Comparison of ENCODE assay signal across 9 mouse cellular contexts in the genomic region with DNA sequence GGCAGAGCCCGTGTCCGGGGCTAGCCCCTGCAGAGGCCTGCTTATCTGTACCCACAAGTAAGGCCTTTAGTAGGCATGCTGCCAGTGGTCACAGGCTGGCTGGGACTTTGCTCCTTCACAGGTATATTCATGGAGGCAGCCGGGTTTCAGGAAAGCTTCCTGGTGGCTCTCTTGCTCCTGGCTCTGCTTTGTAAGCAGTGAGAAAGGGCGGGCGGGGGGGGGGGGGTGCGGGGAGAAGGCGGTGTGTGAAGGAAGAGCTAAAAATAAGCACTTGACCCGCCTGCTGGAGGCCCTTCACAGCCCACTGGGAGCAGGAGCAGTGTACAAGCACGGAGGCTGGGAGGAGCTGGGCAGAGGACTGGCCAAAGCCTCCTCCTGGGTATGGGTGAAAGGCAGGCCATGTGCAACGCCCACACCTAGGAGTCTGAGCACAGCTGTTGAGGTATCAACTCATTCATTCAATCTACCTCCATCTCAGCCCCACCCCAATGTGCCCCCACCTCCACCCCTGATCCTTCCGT. TPM values are rescaled to one million over a fixed set of nuclear protein-coding genes. Genes with fewer than 3 reads are reported as not detected.
DNase-seq lines count a peak whose midpoint lies in the region; ATAC-seq lines count a peak whose summit lies in the region.
"Had no signal": no experiment of that assay in that cellular context is flagged by ENCODE, and none has a peak within 500 bp of the region (broad histone marks: within the 10 kb centered on the region; RNA-seq: fewer than 3 reads in every experiment).

No protein-coding gene starts in this region.

- no peak overlapping the region; the same call in 1 of the 2 replicates for H3K27ac ChIP-seq in embryonic facial prominence, embryonic 14.5 days (replicated peaks; ENCODE audit: low read depth, low read length)

- H3K27me3 ChIP-seq in embryonic facial prominence, embryonic 14.5 days (replicated peaks; ENCODE audit: control insufficient read depth, insufficient read depth, low read length) = no peaks in the 10 kb centered on the region

- H3K36me3 ChIP-seq in embryonic facial prominence, embryonic 14.5 days (ENCODE audit: control insufficient read depth, insufficient read depth, low read length) = no peaks in the 10 kb centered on the region

- H3K9ac ChIP-seq in embryonic facial prominence, embryonic 14.5 days (ENCODE audit: low read depth, low read length) = peak overlapping the region; percentile 35

- peak; percentile 81 for ATAC-seq in embryonic facial prominence, embryonic 14.5 days (ENCODE audit: low read depth)

- no peak overlapping the region for H3K4me2 ChIP-seq in embryonic facial prominence, embryonic 14.5 days (ENCODE audit: low read depth, low read length)

- 41% methylated on average over 8 of the region's 11 CpGs for WGBS in embryonic facial prominence, embryonic 14.5 days

- H3K4me1 ChIP-seq in embryonic facial prominence, embryonic 14.5 days (ENCODE audit: control insufficient read depth, insufficient read depth, low read length) = 0 out of 2 replicates have a peak, but pooled peaks cover 5% of the 10 kb centered on the region

- H3K4me3 ChIP-seq in embryonic facial prominence, embryonic 14.5 days (ENCODE audit: low read depth, low read length) = no peak overlapping the region

- H3K9me3 ChIP-seq in embryonic facial prominence, embryonic 14.5 days (ENCODE audit: control insufficient read depth, low read length) = no peaks in the 10 kb centered on the region

- DNase-seq in gastrocnemius, adult 18-20 months (ENCODE audit: low spot score) = peak; percentile 64
- DNase-seq in gastrocnemius, postnatal 10 days = no peak
- peak; percentile 63 for DNase-seq in embryonic facial prominence, embryonic 14.5 days (ENCODE audit: low spot score)
- peak; percentile 83 for DNase-seq in kidney, adult 9 months
- DNase-seq in lung, postnatal 25 days (ENCODE audit: low spot score) = peak; percentile 59
- DNase-seq in urinary bladder, postnatal 36 days (ENCODE audit: low spot score in 2 of 2) = no peak
- no peak for DNase-seq in frontal cortex, postnatal 25 days (ENCODE audit: low spot score in 2 of 2)
- no peak for DNase-seq in spleen, postnatal 10 days (ENCODE audit: low spot score in 2 of 2)

RNA-seq across cellular contexts. Expression of gene Apeh, which starts 25.5 kb away (rescaled TPM):
- total RNA-seq in gastrocnemius, adult 18-20 months (2021) = 10 to 100 TPM; 25.7 to 27.8 TPM
- 10 to 100 TPM; 33.9 to 36.6 TPM for total RNA-seq in gastrocnemius, postnatal 10 days (2021)
- polyA plus RNA-seq in embryonic facial prominence, embryonic 14.5 days (2014; fragmentation: Nextera tagmentation; extraction: Ambion mirVana) = 39.9 and 48.6 TPM in 2 replicates

RNA-seq across cellular contexts. Expression of gene Rnf123, which starts 36.8 kb away (rescaled TPM):
- 100 to 1,000 TPM; 134 to 139 TPM for total RNA-seq in gastrocnemius, adult 18-20 months (2021)
- 100 to 1,000 TPM; 153 to 172 TPM for total RNA-seq in gastrocnemius, postnatal 10 days (2021)
- 22.9 and 30.2 TPM in 2 replicates for polyA plus RNA-seq in embryonic facial prominence, embryonic 14.5 days (2014; fragmentation: Nextera tagmentation; extraction: Ambion mirVana)

RNA-seq across cellular contexts. Expression of gene Mst1, which starts 39.7 kb away (rescaled TPM):
- not detected for total RNA-seq in gastrocnemius, adult 18-20 months (2021)
- under 1 TPM in 1 of 2 experiments, not detected in 1; 0.11 TPM for total RNA-seq in gastrocnemius, postnatal 10 days (2021)
- polyA plus RNA-seq in embryonic facial prominence, embryonic 14.5 days (2014; fragmentation: Nextera tagmentation; extraction: Ambion mirVana) = 0.89 and 1.5 TPM in 2 replicates
- total RNA-seq: gastrocnemius, postnatal 36 days had no signal

Comparison
In these comparisons a context has a peak if more than half of its experiments do, and no peak if none do; other contexts are left out.
1. DNase-seq: peak in gastrocnemius, adult 18-20 months (single experiment), embryonic facial prominence, embryonic 14.5 days (single experiment), kidney, adult 9 months (single experiment) and lung, postnatal 25 days (single experiment); none in gastrocnemius, postnatal 10 days (single experiment), urinary bladder, postnatal 36 days (0 of 2), frontal cortex, postnatal 25 days (0 of 2) and spleen, postnatal 10 days (0 of 2).